Mouse (Mus musculus): ENCODE results near the gene Aldh9a1.

GRCm38 (mm10) chr1:167382763-167383162 lies 33.0 kb downstream of the Aldh9a1 start:
- TF ChIP-seq CTCF (conservative IDR thresholded peaks at IDR 0.05; ENCODE audit: insufficient read depth, insufficient read length, low read depth, low read length) = no peak
- TF ChIP-seq POLR2A (IDR thresholded peaks at IDR 0.05; ENCODE audit: low read depth, low read length) = no peak

Data from kidney, adult 2 months (tissue).